Mouse (Mus musculus): ENCODE measurements at regions not wholly inside any gene's neighbourhood (a gene's known extent, or its start where the extent isn't known, plus 50 kb on each side); places are given as distances from the start of the nearest gene placed in this dataset.

DNA sequence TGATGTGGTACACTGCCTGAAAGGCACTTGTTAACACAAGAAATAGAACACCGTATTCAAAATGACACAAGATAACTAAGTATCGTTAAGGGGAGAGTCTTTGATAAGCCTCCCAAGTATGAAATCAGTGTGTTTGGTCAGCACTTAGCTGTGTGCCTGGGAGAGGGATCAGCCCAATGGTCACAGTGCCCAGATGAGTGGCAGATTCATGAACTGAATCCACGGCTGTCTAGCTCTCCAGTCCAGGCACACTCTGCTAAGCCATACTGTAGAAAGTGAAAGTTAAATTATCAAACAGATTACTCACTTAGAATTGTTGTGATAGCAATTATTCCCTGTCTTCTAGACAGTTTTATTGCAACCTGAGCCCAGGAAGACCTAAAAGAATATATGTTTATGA is 176.0 kb upstream of the Far2 start:
- Histone ChIP-seq H3K27me3 (replicated peaks) (peaks cover 8% of the 10 kb centered on the region), H3K36me3 (replicated peaks; ENCODE audit: low read length) (no peaks in the 10 kb centered on the region), H3K9me3 (peaks cover 3% of the 10 kb centered on the region; the same call in 1 of the 2 replicates), H3K4me1 (peaks cover 3% of the 10 kb centered on the region; the same call in 1 of the 2 replicates), H3K4me3 (replicated peaks) (no peak overlapping the region)
- TF ChIP-seq FLI1 (IDR thresholded peaks at IDR 0.05; ENCODE audit: low read length) (no peak), GATA1 (IDR thresholded peaks at IDR 0.05; ENCODE audit: borderline replicate concordance, low read length) (no peak)

DNA sequence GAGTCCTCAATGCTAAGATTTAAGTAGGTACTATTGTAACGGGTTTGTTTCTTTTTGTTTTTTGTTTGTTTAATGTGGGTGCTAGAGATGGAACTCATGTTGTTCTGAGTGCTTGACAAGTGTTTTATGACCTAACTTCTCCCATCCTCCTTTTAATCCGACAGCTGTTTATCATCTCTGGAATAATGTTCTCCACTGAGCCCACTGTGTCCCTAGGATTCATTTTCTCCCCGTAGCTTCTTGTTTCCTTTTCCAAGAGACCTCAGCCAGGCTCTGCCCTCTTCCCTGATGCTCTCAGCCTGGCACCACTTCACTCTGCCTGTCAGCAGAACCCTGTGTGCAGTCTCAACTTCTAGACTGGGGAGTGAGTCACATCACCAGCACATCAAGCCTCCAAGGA is 173.9 kb upstream of the Far2 start:
- H3K36me3 ChIP-seq (replicated peaks; ENCODE audit: low read length) = no peaks in the 10 kb centered on the region
- no peak overlapping the region for H3K4me3 ChIP-seq (replicated peaks)
- H3K4me1 ChIP-seq = peaks cover 3% of the 10 kb centered on the region; the same call in 1 of the 2 replicates
- no peak for TF ChIP-seq FLI1 (IDR thresholded peaks at IDR 0.05; ENCODE audit: low read length)
- no peak for TF ChIP-seq GATA1 (IDR thresholded peaks at IDR 0.05; ENCODE audit: borderline replicate concordance, low read length)
- peaks cover 3% of the 10 kb centered on the region; the same call in 1 of the 2 replicates for H3K9me3 ChIP-seq
- peaks cover 8% of the 10 kb centered on the region for H3K27me3 ChIP-seq (replicated peaks)

DNA sequence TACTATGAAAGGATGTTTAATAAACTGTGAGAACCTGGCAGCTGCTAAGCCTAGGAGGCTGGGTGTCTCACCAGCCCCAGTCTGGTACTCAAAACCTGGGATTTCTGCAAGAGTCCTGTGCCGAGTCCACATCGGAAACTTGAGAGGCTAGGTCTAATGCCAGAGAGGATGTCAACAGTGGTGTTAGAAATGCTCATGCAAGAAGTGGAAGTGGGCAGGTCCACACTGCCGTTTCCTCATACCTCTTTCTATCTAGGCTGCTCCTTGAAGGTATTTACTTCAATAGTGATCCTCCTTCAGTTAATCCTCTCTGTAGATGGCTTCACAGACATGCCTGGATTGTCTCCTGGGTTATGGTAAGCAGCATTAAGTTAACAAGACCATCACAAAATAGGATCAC is 168.6 kb upstream of the Far2 start:
- H3K36me3 ChIP-seq (replicated peaks; ENCODE audit: low read length) = no peaks in the 10 kb centered on the region
- TF ChIP-seq FLI1 (IDR thresholded peaks at IDR 0.05; ENCODE audit: low read length) = no peak
- no peak for TF ChIP-seq GATA1 (IDR thresholded peaks at IDR 0.05; ENCODE audit: borderline replicate concordance, low read length)

DNA sequence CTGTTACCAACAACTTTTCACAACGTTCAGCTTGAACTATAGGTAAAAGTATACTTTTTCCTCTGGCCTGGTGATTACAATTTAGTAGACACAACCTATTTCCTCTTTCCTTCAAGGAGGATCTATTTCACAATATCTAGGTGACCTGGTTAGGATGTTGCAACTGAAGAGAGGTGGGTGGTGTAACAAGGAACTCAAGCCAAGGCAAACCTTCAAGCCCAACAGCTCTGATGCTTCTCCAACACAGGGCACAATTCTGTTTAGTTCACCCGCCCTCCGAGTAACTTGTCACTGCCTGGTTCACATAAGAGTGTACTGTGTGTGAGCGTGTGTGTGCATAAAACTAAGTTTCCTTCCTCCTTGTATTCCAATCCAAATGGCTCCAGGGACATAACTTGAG is 161.2 kb upstream of the Far2 start:
- no peaks in the 10 kb centered on the region for H3K4me1 ChIP-seq
- peaks cover 6% of the 10 kb centered on the region; the same call in 1 of the 2 replicates for H3K9me3 ChIP-seq
- H3K4me3 ChIP-seq (replicated peaks) = no peak overlapping the region
- H3K36me3 ChIP-seq (replicated peaks; ENCODE audit: low read length) = no peaks in the 10 kb centered on the region
- no peaks in the 10 kb centered on the region for H3K27me3 ChIP-seq (replicated peaks)
- TF ChIP-seq GATA1 (IDR thresholded peaks at IDR 0.05; ENCODE audit: borderline replicate concordance, low read length) (no peak), FLI1 (IDR thresholded peaks at IDR 0.05; ENCODE audit: low read length) (no peak)

More for the DNA sequence above, 168.6 kb upstream of the Far2 start:
- Histone ChIP-seq H3K9me3 (peaks cover 3% of the 10 kb centered on the region; the same call in 1 of the 2 replicates), H3K4me1 (peaks cover 3% of the 10 kb centered on the region; the same call in 1 of the 2 replicates), H3K4me3 (replicated peaks) (no peak overlapping the region), H3K27me3 (replicated peaks) (peaks cover 4% of the 10 kb centered on the region)

DNA sequence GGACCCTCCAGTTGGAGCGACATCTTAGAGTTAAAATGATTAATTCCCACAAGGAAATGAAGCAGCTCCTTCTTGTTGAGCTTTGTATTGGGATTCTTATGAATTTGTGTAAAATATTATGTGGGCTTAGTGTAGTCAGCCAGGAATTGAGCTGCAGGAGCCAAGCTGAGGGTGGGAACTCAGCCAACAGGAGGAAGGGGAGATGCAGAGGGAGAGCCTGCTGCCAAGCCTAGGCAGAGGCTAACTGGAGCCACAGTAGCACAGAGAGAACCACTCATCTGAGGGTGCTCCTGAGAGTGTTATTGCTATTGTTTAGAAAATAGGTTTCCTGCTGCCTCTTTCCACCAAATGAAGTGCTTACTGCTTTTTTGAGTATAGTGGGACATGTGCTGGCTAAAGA is 127.4 kb upstream of the Far2 start:
- H3K27me3 ChIP-seq (replicated peaks) = peaks cover 14% of the 10 kb centered on the region
- no peaks in the 10 kb centered on the region for H3K36me3 ChIP-seq (replicated peaks; ENCODE audit: low read length)
- no peaks in the 10 kb centered on the region for H3K4me1 ChIP-seq
- no peaks in the 10 kb centered on the region for H3K9me3 ChIP-seq
- TF ChIP-seq GATA1 (IDR thresholded peaks at IDR 0.05; ENCODE audit: borderline replicate concordance, low read length) (no peak), FLI1 (IDR thresholded peaks at IDR 0.05; ENCODE audit: low read length) (no peak)
- H3K4me3 ChIP-seq (replicated peaks) = no peak overlapping the region

DNA sequence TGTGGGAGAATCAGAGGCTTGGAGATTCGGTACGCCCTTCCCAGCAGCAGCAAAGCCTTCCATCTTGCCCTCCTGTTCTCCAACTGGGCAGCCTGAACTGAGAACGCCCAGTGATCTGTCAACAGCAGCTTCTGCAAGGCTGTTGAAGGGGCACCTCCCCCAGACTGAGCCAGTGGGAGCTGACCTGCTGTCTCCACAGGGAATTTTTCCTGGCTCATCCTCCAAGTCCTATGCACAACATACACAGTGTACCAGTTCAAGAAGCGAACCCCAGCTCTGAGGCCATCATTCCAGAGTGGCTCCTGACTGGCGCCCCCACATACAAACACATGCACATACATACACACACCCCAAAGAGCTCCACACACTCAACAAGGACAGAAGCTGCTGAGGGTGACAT is 126.0 kb upstream of the Far2 start:
- TF ChIP-seq FLI1 (IDR thresholded peaks at IDR 0.05; ENCODE audit: low read length) = no peak
- no peak for TF ChIP-seq GATA1 (IDR thresholded peaks at IDR 0.05; ENCODE audit: borderline replicate concordance, low read length)
- no peaks in the 10 kb centered on the region for H3K9me3 ChIP-seq

GRCm38 (mm10) chr6:147922506-147922905 is 124.6 kb upstream of the Far2 start:
- Histone ChIP-seq H3K9me3 (no peaks in the 10 kb centered on the region), H3K36me3 (replicated peaks; ENCODE audit: low read length) (no peaks in the 10 kb centered on the region), H3K4me3 (replicated peaks) (no peak overlapping the region), H3K4me1 (no peaks in the 10 kb centered on the region), H3K27me3 (replicated peaks) (peaks cover 14% of the 10 kb centered on the region)
- no peak for TF ChIP-seq FLI1 (IDR thresholded peaks at IDR 0.05; ENCODE audit: low read length)
- TF ChIP-seq GATA1 (IDR thresholded peaks at IDR 0.05; ENCODE audit: borderline replicate concordance, low read length) = no peak

More for the DNA sequence above, 126.0 kb upstream of the Far2 start:
- Histone ChIP-seq H3K27me3 (replicated peaks) (peaks cover 14% of the 10 kb centered on the region), H3K36me3 (replicated peaks; ENCODE audit: low read length) (no peaks in the 10 kb centered on the region), H3K4me3 (replicated peaks) (no peak overlapping the region), H3K4me1 (no peaks in the 10 kb centered on the region)

- H3K27me3 ChIP-seq (replicated peaks) = peaks cover 14% of the 10 kb centered on the region
- H3K9me3 ChIP-seq = no peaks in the 10 kb centered on the region
- H3K4me1 ChIP-seq = no peaks in the 10 kb centered on the region
- H3K4me3 ChIP-seq (replicated peaks) = no peak overlapping the region
- TF ChIP-seq FLI1 (IDR thresholded peaks at IDR 0.05; ENCODE audit: low read length) (no peak), GATA1 (IDR thresholded peaks at IDR 0.05; ENCODE audit: borderline replicate concordance, low read length) (no peak)
- H3K36me3 ChIP-seq (replicated peaks; ENCODE audit: low read length) = no peaks in the 10 kb centered on the region
Observed at GRCm38 (mm10) chr6:147923246-147923645, 123.8 kb upstream of the Far2 start.

DNA sequence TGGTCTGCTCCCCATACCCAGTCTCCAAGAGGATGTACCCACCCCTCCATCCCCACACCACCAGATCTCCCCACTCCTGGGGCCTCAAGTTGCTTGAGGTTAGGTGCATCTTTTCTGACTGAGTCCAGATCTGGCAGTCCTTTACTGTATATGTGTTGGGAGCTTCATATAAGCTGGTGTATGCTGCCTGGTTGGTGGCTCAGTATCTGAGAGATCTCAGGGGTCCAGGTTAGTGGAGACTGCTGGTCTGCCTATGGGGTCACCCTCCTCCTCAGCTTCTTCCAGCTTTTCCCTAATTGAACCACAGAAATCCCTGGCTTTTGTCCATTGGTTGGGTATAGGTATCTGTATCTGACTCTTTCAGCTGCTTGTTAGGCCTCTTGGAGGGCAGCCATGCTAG is 118.1 kb upstream of the Far2 start:
- Histone ChIP-seq H3K9me3 (no peaks in the 10 kb centered on the region), H3K4me1 (peaks cover 4% of the 10 kb centered on the region; the same call in 1 of the 2 replicates), H3K36me3 (replicated peaks; ENCODE audit: low read length) (no peaks in the 10 kb centered on the region), H3K27me3 (replicated peaks) (peaks cover 4% of the 10 kb centered on the region), H3K4me3 (replicated peaks) (no peak overlapping the region)
- TF ChIP-seq FLI1 (IDR thresholded peaks at IDR 0.05; ENCODE audit: low read length) = no peak
- TF ChIP-seq GATA1 (IDR thresholded peaks at IDR 0.05; ENCODE audit: borderline replicate concordance, low read length) = no peak

DNA sequence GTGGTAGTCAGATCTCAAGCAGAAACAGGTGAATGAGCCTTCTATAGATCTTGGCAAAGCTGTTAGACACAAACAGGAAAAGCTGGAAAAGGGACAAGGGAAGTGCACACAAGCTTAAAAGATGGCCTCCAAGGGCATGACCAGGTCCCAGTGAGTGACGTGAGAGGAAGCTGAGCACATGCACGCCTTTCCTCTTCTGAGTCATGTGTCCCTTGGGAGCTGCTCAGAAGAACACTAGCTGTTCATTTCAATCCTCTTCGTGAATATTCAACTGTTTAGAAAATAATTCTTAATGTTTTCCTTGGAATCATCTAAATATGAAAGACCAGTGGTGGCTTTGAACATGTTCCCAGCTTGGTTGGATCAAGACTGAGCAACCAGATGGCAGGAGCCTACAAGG is 103.0 kb upstream of the Far2 start:
- Histone ChIP-seq H3K9me3 (peaks cover 15% of the 10 kb centered on the region; the same call in 1 of the 2 replicates), H3K27me3 (replicated peaks) (peaks cover 4% of the 10 kb centered on the region), H3K4me3 (replicated peaks) (no peak overlapping the region), H3K4me1 (peaks cover 26% of the 10 kb centered on the region), H3K36me3 (replicated peaks; ENCODE audit: low read length) (no peaks in the 10 kb centered on the region)
- TF ChIP-seq GATA1 (IDR thresholded peaks at IDR 0.05; ENCODE audit: borderline replicate concordance, low read length) (no peak), FLI1 (IDR thresholded peaks at IDR 0.05; ENCODE audit: low read length) (no peak)

All from megakaryocyte, embryonic 14.5 days (primary cell).